Mouse (Mus musculus) limb, embryonic 15.5 days (tissue): ENCODE results near the gene Fmo5. TPM values are rescaled to one million over a fixed set of nuclear protein-coding genes. Genes with fewer than 3 reads are reported as not detected.

Source experiments
- microRNA-seq: library from miRNA; unstranded; fragments of <30 nt; microRNA quantifications from one replicate; pipeline ENCODE4, GENCODE M21; 2016
- polyA plus RNA-seq: library from polyadenylated mRNA; unstranded; fragments of >200 nt; fragmentation: Nextera tagmentation; extraction: Ambion mirVana; gene quantifications from 2 replicates; pipeline ENCODE4 v1.2.1, GENCODE M21; 2015

Fmo5 gene
- polyA plus RNA-seq, 1 experiment from 2014 or later = 2.7 TPM

Small RNA genes within 50 kb of the gene (microRNA-seq; reads per million reads assigned to microRNA genes)
- gene Mir7225 = not detected

Other genes starting within 250 kb of the Fmo5 start
- gene Olfr1402, start 206.8 kb upstream of the Fmo5 start, polyA plus RNA-seq = not detected in 2 replicates
- 12.6 and 13.7 TPM in 2 replicates for gene Chd1l, start 18.6 kb upstream of the Fmo5 start, polyA plus RNA-seq
- 7.4 and 8.5 TPM in 2 replicates for gene Prkab2, start 29.4 kb downstream of the Fmo5 start, polyA plus RNA-seq
- gene Gm17651, start 45.9 kb downstream of the Fmo5 start, polyA plus RNA-seq = not detected in 2 replicates